Mouse (Mus musculus): ENCODE measurements around the gene Usp33. TPM values are rescaled to one million over a fixed set of nuclear protein-coding genes. Genes with fewer than 3 reads are reported as not detected.

Gene Usp33
- polyA plus RNA-seq, 1 experiment from 2014 or later: 51.0 TPM

- Histone ChIP-seq H3K27ac (ENCODE audit: low read depth) (no peak overlapping the region), H3K4me1 (replicated peaks; ENCODE audit: control insufficient read depth, insufficient read depth, low read length) (peaks cover 21% of the 10 kb centered on the region)
Observed at GRCm38 (mm10) chr3:152403827-152404226, 57.5 kb downstream of the Usp33 start.

DNA sequence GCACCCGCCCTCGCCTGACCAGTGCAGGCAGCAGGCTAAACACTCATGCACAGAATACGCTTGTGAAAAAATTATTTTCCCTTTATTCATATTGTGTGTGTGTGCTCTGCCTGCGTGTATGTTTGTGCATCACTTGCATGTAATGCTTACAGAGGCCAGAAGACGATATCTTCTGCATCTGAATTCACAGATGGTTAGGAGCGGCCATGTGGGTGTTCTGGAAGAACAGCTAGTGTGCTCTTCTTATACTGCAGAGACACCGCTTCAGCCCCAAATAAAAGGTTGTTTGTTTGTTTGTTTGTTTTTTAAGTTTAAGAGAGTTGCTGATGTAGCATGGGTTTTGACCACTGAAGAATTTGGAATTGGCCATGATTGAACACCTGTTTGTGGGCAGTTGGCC, 59.1 kb downstream of the Usp33 start:
- 89% methylated on average over 7 of the region's 7 CpGs for WGBS
- Histone ChIP-seq H3K27me3 (replicated peaks; ENCODE audit: control insufficient read depth, insufficient read depth, low read length) (no peaks in the 10 kb centered on the region), H3K27ac (ENCODE audit: low read depth) (no peak overlapping the region), H3K4me3 (ENCODE audit: low read depth, low read length) (no peak overlapping the region), H3K4me1 (replicated peaks; ENCODE audit: control insufficient read depth, insufficient read depth, low read length) (peaks cover 12% of the 10 kb centered on the region; the same call in 1 of the 2 replicates), H3K4me2 (ENCODE audit: low read length) (no peak overlapping the region), H3K9ac (ENCODE audit: low read length) (no peak overlapping the region), H3K9me3 (ENCODE audit: control insufficient read depth, low read length) (no peaks in the 10 kb centered on the region), H3K36me3 (ENCODE audit: control insufficient read depth, insufficient read depth, low read length) (no peaks in the 10 kb centered on the region)
- DNase-seq (ENCODE audit: low spot score) (no peak), ATAC-seq (replicated peaks; ENCODE audit: low FRiP score, low TSS enrichment, low read depth) (no peak)

More at GRCm38 (mm10) chr3:152403827-152404226, 57.5 kb downstream of the Usp33 start:
- Histone ChIP-seq H3K4me3 (ENCODE audit: low read depth, low read length) (no peak overlapping the region), H3K36me3 (ENCODE audit: control insufficient read depth, insufficient read depth, low read length) (no peaks in the 10 kb centered on the region), H3K4me2 (ENCODE audit: low read length) (no peak overlapping the region), H3K27me3 (replicated peaks; ENCODE audit: control insufficient read depth, insufficient read depth, low read length) (no peaks in the 10 kb centered on the region), H3K9ac (ENCODE audit: low read length) (no peak overlapping the region), H3K9me3 (ENCODE audit: control insufficient read depth, low read length) (no peaks in the 10 kb centered on the region)
- no peak for DNase-seq (ENCODE audit: low spot score)
- 66% methylated on average over 2 of the region's 2 CpGs for WGBS
- no peak for ATAC-seq (replicated peaks; ENCODE audit: low FRiP score, low TSS enrichment, low read depth)

DNA sequence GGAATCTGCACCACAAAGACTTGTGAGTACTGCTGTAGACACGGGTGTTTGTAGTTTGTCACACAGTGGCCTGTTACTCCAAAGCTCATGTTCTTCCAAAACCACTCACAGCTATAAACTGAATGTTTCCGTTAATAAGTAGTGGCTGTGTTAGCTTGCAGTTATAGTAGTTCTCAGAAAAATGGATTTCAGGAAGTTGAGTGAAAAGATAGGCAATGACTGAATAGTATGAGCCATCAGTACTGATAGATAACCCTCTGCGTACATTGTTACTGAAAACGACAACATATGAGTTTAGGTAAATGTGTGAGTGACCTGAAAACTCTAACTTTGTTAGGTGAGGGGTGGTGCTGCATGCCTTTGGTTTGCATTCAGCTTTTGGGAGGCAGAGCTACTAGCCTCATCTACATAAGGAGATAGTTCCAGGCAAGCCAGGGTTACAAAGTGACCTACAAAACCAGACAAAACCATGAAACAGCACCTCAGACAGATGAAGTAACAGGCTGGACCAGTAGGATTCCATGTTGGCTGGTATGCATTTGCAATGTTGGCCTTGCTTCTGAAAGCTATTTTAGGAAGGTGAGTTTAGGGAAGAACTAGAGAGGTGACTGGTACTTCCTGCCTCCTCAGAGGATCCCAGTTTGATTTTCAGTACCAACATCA, 59.8 kb downstream of the Usp33 start:
- H3K27me3 ChIP-seq (replicated peaks; ENCODE audit: control insufficient read depth, insufficient read depth, low read length): no peaks in the 10 kb centered on the region
- no peaks in the 10 kb centered on the region for H3K36me3 ChIP-seq (ENCODE audit: control insufficient read depth, insufficient read depth, low read length)
- ATAC-seq (replicated peaks; ENCODE audit: low FRiP score, low TSS enrichment, low read depth): no peak
- peaks cover 12% of the 10 kb centered on the region; the same call in 1 of the 2 replicates for H3K4me1 ChIP-seq (replicated peaks; ENCODE audit: control insufficient read depth, insufficient read depth, low read length)
- no peak overlapping the region for H3K9ac ChIP-seq (ENCODE audit: low read length)
- no peak overlapping the region for H3K27ac ChIP-seq (ENCODE audit: low read depth)
- H3K4me2 ChIP-seq (ENCODE audit: low read length): no peak overlapping the region
- WGBS: 66% methylated on average over 4 of the region's 4 CpGs
- H3K9me3 ChIP-seq (ENCODE audit: control insufficient read depth, low read length): no peaks in the 10 kb centered on the region
- H3K4me3 ChIP-seq (ENCODE audit: low read depth, low read length): no peak overlapping the region
- DNase-seq (ENCODE audit: low spot score): no peak

DNA sequence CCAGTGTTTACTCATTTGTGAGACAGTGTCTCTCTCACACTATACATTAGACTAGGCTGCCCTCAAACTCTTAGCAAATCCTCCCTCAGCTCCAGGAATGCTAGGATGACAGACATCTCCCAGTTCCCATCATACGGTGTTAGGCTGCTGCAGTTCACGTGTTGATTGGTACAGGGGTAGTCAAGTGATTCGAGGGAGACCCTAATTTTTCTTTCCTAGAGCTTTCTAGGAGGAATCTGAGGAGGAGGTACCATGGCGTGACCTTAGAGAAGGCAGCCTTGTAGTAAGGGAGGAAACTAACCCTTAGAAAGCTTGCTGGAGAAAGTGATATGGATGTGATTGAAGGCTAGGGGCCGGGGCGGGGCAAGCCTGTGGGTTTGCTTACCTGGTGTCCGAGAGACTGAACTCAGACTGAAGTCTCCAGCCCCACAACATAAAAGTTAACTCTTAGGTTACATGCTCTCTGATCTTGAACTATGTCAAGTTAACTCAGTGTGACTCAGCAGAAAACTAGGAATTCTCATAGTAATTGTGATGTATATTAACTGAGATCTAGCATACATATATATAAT, 64.8 kb downstream of the Usp33 start:
- Histone ChIP-seq H3K36me3 (ENCODE audit: control insufficient read depth, insufficient read depth, low read length) (no peaks in the 10 kb centered on the region), H3K9me3 (ENCODE audit: control insufficient read depth, low read length) (no peaks in the 10 kb centered on the region), H3K4me1 (replicated peaks; ENCODE audit: control insufficient read depth, insufficient read depth, low read length) (no peaks in the 10 kb centered on the region), H3K4me3 (ENCODE audit: low read depth, low read length) (no peak overlapping the region), H3K27me3 (replicated peaks; ENCODE audit: control insufficient read depth, insufficient read depth, low read length) (no peaks in the 10 kb centered on the region), H3K27ac (ENCODE audit: low read depth) (no peak overlapping the region), H3K4me2 (ENCODE audit: low read length) (no peak overlapping the region), H3K9ac (ENCODE audit: low read length) (no peak overlapping the region)
- no peak for DNase-seq (ENCODE audit: low spot score)
- no peak for ATAC-seq (replicated peaks; ENCODE audit: low FRiP score, low TSS enrichment, low read depth)
- WGBS: 78% methylated on average over 7 of the region's 7 CpGs

- no peaks in the 10 kb centered on the region for H3K9me3 ChIP-seq (ENCODE audit: control insufficient read depth, low read length)
- no peak overlapping the region for H3K4me2 ChIP-seq (ENCODE audit: low read length)
- H3K36me3 ChIP-seq (ENCODE audit: control insufficient read depth, insufficient read depth, low read length): no peaks in the 10 kb centered on the region
- H3K9ac ChIP-seq (ENCODE audit: low read length): no peak overlapping the region
- H3K4me1 ChIP-seq (replicated peaks; ENCODE audit: control insufficient read depth, insufficient read depth, low read length): no peaks in the 10 kb centered on the region
- DNase-seq (ENCODE audit: low spot score) (no peak), ATAC-seq (replicated peaks; ENCODE audit: low FRiP score, low TSS enrichment, low read depth) (no peak)
- no peak overlapping the region for H3K27ac ChIP-seq (ENCODE audit: low read depth)
- 86% methylated on average over 4 of the region's 4 CpGs for WGBS
- no peak overlapping the region for H3K4me3 ChIP-seq (ENCODE audit: low read depth, low read length)
- H3K27me3 ChIP-seq (replicated peaks; ENCODE audit: control insufficient read depth, insufficient read depth, low read length): no peaks in the 10 kb centered on the region
Observed at GRCm38 (mm10) chr3:152412362-152412761, 66.1 kb downstream of the Usp33 start.

GRCm38 (mm10) chr3:152428925-152429324, 82.6 kb downstream of the Usp33 start:
- no peak for ATAC-seq (replicated peaks; ENCODE audit: low FRiP score, low TSS enrichment, low read depth)
- Histone ChIP-seq H3K36me3 (ENCODE audit: control insufficient read depth, insufficient read depth, low read length) (peaks cover 48% of the 10 kb centered on the region), H3K4me3 (ENCODE audit: low read depth, low read length) (no peak overlapping the region), H3K9ac (ENCODE audit: low read length) (no peak overlapping the region), H3K27me3 (replicated peaks; ENCODE audit: control insufficient read depth, insufficient read depth, low read length) (no peaks in the 10 kb centered on the region), H3K4me2 (ENCODE audit: low read length) (no peak overlapping the region), H3K9me3 (ENCODE audit: control insufficient read depth, low read length) (no peaks in the 10 kb centered on the region), H3K4me1 (replicated peaks; ENCODE audit: control insufficient read depth, insufficient read depth, low read length) (no peaks in the 10 kb centered on the region), H3K27ac (ENCODE audit: low read depth) (no peak overlapping the region)
- no peak for DNase-seq (ENCODE audit: low spot score)
- 91% methylated on average over 8 of the region's 8 CpGs for WGBS

- ATAC-seq (replicated peaks; ENCODE audit: low FRiP score, low TSS enrichment, low read depth) (no peak), DNase-seq (ENCODE audit: low spot score) (no peak)
- Histone ChIP-seq H3K27me3 (replicated peaks; ENCODE audit: control insufficient read depth, insufficient read depth, low read length) (no peaks in the 10 kb centered on the region), H3K36me3 (ENCODE audit: control insufficient read depth, insufficient read depth, low read length) (peaks cover 28% of the 10 kb centered on the region), H3K4me2 (ENCODE audit: low read length) (no peak overlapping the region), H3K4me3 (ENCODE audit: low read depth, low read length) (no peak overlapping the region), H3K9ac (ENCODE audit: low read length) (no peak overlapping the region), H3K27ac (ENCODE audit: low read depth) (no peak overlapping the region), H3K4me1 (replicated peaks; ENCODE audit: control insufficient read depth, insufficient read depth, low read length) (no peaks in the 10 kb centered on the region), H3K9me3 (ENCODE audit: control insufficient read depth, low read length) (no peaks in the 10 kb centered on the region)
- 96% methylated on average over 7 of the region's 7 CpGs for WGBS
Observed at GRCm38 (mm10) chr3:152432677-152433076, 86.4 kb downstream of the Usp33 start.

GRCm38 (mm10) chr3:152435590-152435989, 89.3 kb downstream of the Usp33 start:
- Histone ChIP-seq H3K9me3 (ENCODE audit: control insufficient read depth, low read length) (no peaks in the 10 kb centered on the region), H3K9ac (ENCODE audit: low read length) (no peak overlapping the region), H3K4me2 (ENCODE audit: low read length) (no peak overlapping the region), H3K27me3 (replicated peaks; ENCODE audit: control insufficient read depth, insufficient read depth, low read length) (no peaks in the 10 kb centered on the region), H3K36me3 (ENCODE audit: control insufficient read depth, insufficient read depth, low read length) (peaks cover 11% of the 10 kb centered on the region; the same call in 1 of the 2 replicates), H3K4me3 (ENCODE audit: low read depth, low read length) (no peak overlapping the region), H3K27ac (ENCODE audit: low read depth) (no peak overlapping the region), H3K4me1 (replicated peaks; ENCODE audit: control insufficient read depth, insufficient read depth, low read length) (no peaks in the 10 kb centered on the region)
- no peak for DNase-seq (ENCODE audit: low spot score)
- no peak for ATAC-seq (replicated peaks; ENCODE audit: low FRiP score, low TSS enrichment, low read depth)

DNA sequence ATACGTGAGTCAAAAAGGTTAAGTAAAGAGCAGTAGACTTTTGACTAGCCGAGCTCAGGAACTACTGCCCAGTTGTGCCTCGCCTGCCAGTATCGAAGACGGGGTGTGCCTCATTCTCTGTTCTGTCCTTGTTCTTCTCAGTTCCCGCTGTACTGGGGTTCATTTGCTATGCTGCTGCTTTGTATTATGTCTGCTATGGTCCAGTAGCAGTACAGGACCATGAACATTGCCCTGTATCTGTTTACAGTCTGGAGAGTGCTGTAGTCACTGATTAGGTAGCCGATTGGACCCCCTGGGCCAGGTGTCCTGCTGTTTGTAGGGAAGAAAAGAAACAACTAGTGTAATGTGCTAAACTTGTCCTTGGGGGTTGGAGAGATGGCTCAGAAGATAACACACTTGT, 91.8 kb downstream of the Usp33 start:
- ATAC-seq (replicated peaks; ENCODE audit: low FRiP score, low TSS enrichment, low read depth) (no peak), DNase-seq (ENCODE audit: low spot score) (no peak)
- H3K9me3 ChIP-seq (ENCODE audit: control insufficient read depth, low read length): no peaks in the 10 kb centered on the region
- no peak overlapping the region for H3K27ac ChIP-seq (ENCODE audit: low read depth)
- no peak overlapping the region for H3K9ac ChIP-seq (ENCODE audit: low read length)
- no peak overlapping the region for H3K4me3 ChIP-seq (ENCODE audit: low read depth, low read length)
- peaks cover 15% of the 10 kb centered on the region; the same call in 1 of the 2 replicates for H3K36me3 ChIP-seq (ENCODE audit: control insufficient read depth, insufficient read depth, low read length)
- WGBS: 97% methylated on average over 7 of the region's 7 CpGs
- no peaks in the 10 kb centered on the region for H3K4me1 ChIP-seq (replicated peaks; ENCODE audit: control insufficient read depth, insufficient read depth, low read length)
- H3K4me2 ChIP-seq (ENCODE audit: low read length): no peak overlapping the region
- no peaks in the 10 kb centered on the region for H3K27me3 ChIP-seq (replicated peaks; ENCODE audit: control insufficient read depth, insufficient read depth, low read length)

Data from intestine, embryonic 14.5 days (tissue).